Mouse (Mus musculus): ENCODE measurements around the gene Rps4x.
A peak's percentile ranks its signal among the peaks of the same experiment; 100 is the strongest.
"Not testable (repeated sequence)": the region's sequence is repeated elsewhere in the genome, so short reads cannot be mapped to it uniquely, and the experiment has no call there.

Rps4x gene

GRCm38 (mm10) chrX:102188712-102189497 lies at the start of gene Rps4x:
Gene Rps4x, minus strand, starts transcription at chrX:102189394.
- DNase-seq = peak; percentile 78

- no peak for DNase-seq
Measured at GRCm38 (mm10) chrX:102219126-102219525, 29.9 kb upstream of the Rps4x start.

GRCm38 (mm10) chrX:102215356-102215755 lies 26.2 kb upstream of the Rps4x start:
- DNase-seq = not testable (repeated sequence)

- DNase-seq = no peak
Measured at GRCm38 (mm10) chrX:102190840-102191239, 1.6 kb upstream of the Rps4x start.

GRCm38 (mm10) chrX:102189581-102189980 lies 387 bp upstream of the Rps4x start:
- DNase-seq = no peak

- DNase-seq = no peak
Measured at GRCm38 (mm10) chrX:102187023-102187699, 2.0 kb downstream of the Rps4x start.

GRCm38 (mm10) chrX:102182575-102182974 lies 6.6 kb downstream of the Rps4x start:
- no peak for DNase-seq

GRCm38 (mm10) chrX:102175538-102176287 lies 13.5 kb downstream of the Rps4x start:
- DNase-seq = no peak

- DNase-seq = no peak
Measured at GRCm38 (mm10) chrX:102170900-102171299, 18.3 kb downstream of the Rps4x start.

GRCm38 (mm10) chrX:102170135-102170534 lies 19.1 kb downstream of the Rps4x start:
- DNase-seq = no peak

GRCm38 (mm10) chrX:102169724-102170123 lies 19.5 kb downstream of the Rps4x start:
- no peak for DNase-seq

- DNase-seq = no peak
Measured at GRCm38 (mm10) chrX:102166986-102167385, 22.2 kb downstream of the Rps4x start.

- DNase-seq = no peak
Measured at GRCm38 (mm10) chrX:102166521-102166920, 22.7 kb downstream of the Rps4x start.

GRCm38 (mm10) chrX:102163529-102163928 lies 25.7 kb downstream of the Rps4x start:
- DNase-seq = no peak

- DNase-seq = no peak
Measured at GRCm38 (mm10) chrX:102163096-102163495, 26.1 kb downstream of the Rps4x start.

- DNase-seq = no peak
Measured at GRCm38 (mm10) chrX:102160528-102160927, 28.7 kb downstream of the Rps4x start.

- DNase-seq = no peak
Measured at GRCm38 (mm10) chrX:102159778-102160177, 29.4 kb downstream of the Rps4x start.

- DNase-seq = no peak
Measured at GRCm38 (mm10) chrX:102157423-102157791, 31.8 kb downstream of the Rps4x start.

GRCm38 (mm10) chrX:102156618-102157422 lies 32.4 kb downstream of the Rps4x start, which contains the start of gene Ercc6l:
Gene Ercc6l, minus strand, starts transcription at chrX:102157091.
- DNase-seq = peak; percentile 87

- no peak for DNase-seq
Measured at GRCm38 (mm10) chrX:102141157-102141556, 48.0 kb downstream of the Rps4x start.

All from right cerebral cortex, postnatal 25 days (tissue).